Mouse (Mus musculus) heart, postnatal 4 days (tissue): Measurements from ENCODE around the gene Nop53. TPM values are rescaled to one million over a fixed set of nuclear protein-coding genes. Genes with fewer than 3 reads are reported as not detected.

Experiments used
- DNase-seq: peaks from one replicate; pipeline ENCODE4 v3.0.0; 2021
- total RNA-seq, 2 experiments: library from RNA; stranded (reverse); gene quantifications; 2 replicates each; pipeline ENCODE4 v1.2.3; 2021

Nop53 gene
- total RNA-seq, 2 experiments from 2014 or later = 139 to 142 TPM

DNA sequence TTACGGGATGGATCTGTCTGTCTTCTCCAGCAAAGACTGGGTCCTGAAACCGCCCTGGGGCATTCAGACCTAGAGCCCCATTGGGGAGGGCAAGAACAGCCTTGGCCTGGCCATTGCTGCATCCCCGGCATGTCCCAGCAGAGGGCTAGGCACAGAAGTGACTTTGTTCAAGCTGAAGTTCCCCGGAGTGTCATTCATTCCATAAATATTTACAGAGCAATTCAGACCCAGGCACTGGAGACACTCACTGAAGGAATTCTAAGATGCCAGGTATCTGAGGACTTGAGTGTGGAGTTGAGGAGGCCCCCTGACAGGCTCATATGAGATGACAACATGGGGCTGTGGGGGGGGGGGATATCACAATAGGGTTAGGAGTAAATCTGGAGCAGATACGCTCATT, 10.3 kb upstream of the Nop53 start:
- no peak for DNase-seq

DNA sequence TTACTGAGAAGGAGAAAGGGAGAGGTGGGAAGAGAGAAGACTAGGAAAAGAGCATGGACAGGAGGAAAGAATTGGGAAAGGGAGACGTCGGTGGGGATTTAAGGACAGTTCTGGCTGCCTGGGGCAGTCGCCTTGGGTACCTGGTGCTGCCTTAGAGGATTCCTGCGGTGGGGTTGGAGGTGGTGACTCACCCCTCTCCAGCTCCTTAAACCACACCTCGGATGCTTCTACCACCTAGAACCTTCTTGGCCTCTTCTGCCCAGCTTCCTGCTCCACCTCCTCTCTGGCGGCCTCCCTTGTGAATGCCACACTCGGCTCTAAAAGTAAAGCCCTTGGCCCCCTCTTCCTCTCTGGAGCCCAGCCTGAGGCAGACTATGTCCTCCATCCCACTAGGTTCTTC, 9.6 kb upstream of the Nop53 start:
- DNase-seq = no peak

DNA sequence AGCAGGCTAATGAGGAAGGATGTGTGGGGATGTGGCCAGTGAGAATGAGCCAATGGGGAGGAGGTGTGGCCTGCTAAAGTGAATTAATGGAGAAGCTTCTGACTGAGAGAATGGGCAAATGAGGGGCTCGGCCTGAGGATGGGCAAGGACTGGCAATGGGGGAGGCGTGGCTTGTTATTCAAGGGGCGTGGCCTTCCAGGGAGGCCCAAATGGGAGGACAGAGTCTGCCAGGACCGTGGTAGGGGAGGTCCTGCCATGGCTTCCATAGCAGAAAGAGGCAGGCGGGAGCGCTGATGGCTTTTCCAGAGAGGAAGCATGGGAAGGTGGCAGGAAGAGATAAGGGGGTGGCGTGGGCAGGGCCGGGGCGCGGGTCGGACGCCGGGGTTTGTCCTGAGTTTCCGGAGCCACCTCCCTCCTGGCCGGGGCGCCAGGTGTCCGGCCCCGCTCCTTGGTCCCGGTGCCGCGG, 9.1 kb upstream of the Nop53 start:
- peak; percentile 86 for DNase-seq

DNA sequence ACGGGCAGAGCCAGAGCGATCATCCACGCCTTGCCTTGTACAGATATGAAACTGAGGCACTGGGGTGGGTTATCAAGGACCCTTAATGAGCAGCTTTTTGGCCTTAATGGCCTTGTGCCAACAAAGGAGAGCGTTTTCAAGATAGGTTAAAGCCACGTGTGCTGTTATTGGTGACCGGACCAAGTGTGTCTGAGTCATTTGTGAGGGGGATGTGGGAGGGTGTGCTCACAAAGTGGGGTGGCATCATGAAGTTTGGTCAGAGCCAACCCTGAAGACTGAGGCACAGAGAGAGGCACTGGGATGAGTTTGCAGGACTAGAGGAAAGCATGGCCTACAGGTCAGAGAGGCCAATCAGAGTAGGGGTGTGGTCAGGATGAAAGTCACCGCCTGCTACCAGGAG, 8.6 kb upstream of the Nop53 start:
- DNase-seq = no peak

DNA sequence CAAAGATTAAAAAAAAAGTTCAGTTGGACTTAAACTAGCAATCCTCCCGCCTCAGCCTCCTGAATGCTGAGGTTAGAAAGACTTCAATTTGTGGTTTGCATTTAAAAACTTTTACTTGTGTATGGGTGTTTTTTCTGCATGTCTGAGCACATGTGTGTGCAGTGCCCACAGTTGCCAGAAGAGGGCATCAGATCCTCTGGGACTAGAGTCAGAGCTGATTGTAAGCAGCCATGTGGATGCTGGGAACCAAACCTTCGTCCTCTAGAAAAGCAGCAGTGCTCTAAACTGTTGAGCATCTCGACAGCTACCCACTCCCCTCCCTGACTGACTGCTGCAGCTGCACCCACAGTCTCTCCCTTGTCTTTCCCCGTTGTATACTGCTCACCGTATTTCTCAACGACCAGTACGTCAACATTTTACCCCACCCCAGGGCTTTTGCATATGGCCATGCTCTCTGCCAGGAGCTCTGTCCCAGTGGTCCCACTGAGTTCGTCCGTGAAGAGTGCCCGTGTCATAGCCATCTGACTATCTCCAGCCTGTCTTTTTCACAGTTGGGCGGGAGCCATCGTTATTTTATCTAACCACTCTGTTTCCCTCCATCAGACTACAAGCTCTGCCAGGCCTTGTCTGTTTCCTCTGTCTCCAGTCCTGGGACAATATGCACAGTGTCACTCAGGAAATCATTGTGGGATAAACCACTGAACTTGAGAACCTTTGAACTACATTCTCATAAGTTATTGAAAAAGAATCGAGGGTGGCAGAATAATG, 7.6 kb upstream of the Nop53 start:
- no peak for DNase-seq

DNA sequence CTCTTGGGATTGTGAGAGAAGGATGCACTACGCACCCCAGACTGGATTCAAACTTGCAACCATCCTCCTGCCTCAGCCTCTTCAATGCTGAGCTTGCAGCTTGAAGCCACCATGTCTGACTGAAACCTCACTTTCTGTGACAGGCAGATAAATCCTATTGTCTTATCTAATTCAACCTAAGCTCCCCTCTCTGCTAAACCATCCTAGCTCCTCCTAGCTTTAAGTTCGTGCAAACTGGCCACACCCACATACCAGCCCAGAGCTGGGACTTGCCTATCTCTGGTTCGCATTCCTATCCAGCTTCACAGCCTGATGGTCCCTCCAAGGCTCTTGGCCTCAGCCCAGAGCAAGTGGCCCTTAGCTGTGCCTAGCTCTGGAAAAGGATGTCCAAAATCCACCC, 6.5 kb upstream of the Nop53 start:
- DNase-seq = no peak

DNA sequence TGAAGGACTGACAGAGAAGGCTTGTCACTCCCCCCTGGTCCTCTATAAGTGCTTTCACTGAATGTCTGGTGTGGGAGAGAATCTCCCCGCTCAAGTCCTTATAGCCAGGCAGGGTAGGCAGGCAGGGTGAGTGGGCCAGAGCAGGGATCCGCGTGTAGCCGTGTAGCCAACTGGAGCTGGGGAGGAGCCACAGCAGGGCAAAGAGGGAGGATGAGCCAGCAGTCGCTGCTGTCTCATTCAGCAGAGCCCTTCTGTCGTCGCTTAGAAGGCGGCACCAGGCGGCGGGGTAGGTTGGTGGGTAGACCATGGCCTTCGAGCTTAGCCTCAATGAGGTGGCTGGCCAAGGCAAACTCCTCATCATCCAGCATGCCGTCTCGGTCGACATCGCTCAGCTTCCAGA, 4.1 kb upstream of the Nop53 start:
- DNase-seq = no peak

DNA sequence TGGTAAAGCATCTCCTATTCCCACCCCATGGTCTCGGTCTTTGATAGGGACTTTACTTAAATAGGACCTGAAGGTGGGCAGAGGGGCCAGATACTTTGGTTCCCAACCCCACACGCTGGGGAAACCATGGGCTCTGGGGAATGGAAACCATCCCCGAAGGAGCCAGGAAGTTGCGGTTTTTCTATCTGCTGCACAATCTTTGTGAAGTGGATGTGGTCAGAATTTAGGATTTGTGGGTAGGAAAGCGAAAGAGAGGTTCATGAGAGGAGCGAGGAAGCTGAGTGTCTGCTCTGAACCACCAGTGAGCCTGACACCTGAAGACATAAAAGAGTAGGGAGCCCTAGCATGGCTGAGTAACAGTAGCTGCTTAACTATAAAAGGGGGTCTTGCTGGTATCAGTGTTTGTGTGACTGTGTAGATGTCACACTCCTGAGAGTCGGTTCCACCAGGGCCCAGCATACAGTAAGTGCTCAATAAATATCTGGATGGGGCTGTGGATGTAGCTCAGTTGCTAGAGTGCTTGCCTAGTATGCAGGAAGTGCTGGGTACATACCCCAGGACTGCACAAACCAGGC, 3.4 kb upstream of the Nop53 start:
- no peak for DNase-seq

DNA sequence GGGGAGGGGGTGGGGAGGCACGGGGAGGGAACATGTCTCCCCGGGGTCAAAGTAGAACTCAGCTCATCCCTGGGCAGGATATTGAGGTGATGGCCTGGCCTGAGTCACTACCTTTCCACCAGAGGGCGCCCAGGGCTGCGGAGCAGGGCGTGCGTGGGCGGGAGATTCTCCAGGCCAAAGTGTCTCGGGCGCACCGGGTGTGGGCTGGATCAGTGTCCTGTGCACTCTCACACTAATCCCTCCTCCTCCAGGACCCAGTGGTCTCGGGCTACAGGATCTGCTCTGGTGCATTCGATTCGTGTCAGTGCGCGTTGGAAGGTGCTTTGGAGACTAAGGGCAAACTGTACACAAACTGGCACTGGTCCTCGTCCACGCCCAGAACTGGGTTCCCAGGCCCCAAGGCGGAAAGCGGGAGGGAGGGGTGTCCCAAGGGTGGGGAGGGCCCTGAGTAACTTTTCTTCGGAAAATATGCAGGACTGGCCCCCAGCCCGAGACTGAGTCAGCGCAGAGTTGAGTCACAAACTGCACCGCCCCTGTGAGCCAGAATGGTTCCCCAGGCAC, 2.6 kb upstream of the Nop53 start:
- peak; percentile 94 for DNase-seq

DNA sequence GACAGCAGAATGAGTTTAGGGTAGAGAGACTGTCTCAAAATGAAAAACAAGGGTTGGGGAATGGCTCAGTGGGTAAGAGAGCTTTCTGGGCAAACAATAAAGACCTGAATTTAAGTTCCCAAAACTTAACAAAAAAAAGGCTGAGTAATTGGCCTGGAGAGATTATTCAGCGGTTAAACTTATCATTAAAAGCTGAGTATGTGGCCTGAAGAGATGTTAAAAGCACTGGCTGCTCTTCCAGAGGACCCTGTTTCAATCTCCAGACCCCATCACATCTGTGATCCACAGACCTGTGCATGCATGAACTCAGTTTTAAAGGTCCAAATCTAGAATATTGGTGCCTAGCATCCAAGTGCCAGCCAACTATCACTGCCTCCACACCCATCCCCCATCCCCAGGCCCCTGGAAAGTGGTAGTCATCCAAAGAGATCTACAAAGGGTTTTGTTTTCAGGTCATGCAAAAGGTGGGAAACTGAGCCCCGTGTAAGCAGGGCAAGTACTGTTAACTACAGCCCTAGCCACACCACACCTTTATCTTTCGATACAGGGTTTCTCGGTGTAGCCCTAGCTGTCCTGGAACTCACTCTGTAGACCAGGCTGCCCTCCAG, 1.9 kb upstream of the Nop53 start:
- no peak for DNase-seq

DNA sequence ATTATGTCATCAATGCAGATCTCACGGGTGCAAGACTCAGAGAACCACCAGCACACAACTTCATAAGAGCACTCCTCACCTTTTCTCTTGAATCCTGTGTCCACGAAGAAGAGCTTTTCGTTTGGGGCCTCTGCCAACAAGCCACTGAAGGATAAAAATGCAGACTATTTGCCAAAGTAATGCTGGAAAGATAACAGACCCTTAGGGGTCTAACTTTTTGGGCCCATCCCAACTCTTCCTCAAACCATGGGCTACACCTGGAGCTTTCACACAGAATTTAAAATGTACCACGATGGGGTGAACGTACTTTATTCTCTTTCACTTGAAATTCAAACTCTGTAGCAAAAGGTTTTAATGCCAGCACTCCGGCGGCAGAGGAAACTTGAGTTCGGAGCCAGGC, 663 bp downstream of the Nop53 start:
- no peak for DNase-seq

DNA sequence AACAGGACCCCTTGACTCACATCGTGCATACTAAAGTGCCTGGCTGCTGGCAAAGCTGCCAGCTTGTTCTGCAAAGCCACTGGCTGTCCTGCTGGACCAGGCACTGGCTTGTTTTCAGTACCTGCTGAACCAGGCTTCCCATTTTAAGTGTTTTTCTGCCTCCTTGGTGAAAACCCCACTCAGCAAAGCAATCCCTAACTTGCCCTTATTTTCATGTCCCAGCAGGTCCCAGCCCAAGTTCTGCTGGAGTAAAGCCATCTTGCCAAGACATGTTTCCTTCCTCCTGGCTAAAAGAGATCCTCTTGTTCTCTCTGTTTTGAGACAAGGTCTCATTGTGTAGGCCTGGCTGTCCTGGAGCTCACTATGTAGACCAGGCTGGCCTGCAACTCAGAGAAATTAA, 1.6 kb downstream of the Nop53 start:
- no peak for DNase-seq

DNA sequence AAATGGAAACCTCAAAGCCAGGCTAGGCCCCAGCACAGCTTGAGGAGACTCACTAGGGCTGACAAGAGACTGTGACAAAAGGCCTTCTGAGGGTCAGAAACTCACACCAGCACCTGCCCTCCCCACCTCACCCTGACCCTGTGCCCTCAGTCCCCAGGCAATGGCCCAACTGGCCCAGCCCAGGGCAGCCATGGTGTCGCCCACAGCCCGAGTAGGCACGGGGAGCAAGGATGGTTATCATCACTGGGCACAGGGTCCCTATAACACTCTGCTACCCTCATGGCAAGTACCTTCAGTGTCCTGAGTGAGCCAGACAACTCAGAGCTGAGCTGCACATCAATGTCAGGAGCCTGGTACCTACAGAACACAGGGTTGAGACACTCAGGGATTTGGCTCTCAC, 7.3 kb downstream of the Nop53 start:
- DNase-seq = no peak

DNA sequence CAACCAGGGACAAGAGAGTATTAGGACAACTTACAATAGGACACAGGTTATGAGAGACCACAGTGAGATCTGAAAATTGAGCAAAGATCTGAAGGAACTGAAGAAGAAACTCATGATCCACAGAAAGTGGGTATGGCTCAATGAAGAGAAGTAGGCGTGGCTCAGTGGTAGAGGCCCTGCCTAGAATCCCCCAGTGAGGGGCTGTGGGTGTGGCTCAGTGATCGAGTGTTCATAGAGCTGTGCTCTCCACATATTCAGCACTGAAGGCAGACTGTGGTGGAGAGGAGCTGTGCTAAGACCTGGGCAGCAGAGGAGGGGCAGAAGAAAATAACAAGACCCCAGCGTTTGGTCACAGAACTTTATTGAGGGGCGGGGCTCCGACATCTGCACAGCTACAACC, 8.4 kb downstream of the Nop53 start:
- no peak for DNase-seq

DNA sequence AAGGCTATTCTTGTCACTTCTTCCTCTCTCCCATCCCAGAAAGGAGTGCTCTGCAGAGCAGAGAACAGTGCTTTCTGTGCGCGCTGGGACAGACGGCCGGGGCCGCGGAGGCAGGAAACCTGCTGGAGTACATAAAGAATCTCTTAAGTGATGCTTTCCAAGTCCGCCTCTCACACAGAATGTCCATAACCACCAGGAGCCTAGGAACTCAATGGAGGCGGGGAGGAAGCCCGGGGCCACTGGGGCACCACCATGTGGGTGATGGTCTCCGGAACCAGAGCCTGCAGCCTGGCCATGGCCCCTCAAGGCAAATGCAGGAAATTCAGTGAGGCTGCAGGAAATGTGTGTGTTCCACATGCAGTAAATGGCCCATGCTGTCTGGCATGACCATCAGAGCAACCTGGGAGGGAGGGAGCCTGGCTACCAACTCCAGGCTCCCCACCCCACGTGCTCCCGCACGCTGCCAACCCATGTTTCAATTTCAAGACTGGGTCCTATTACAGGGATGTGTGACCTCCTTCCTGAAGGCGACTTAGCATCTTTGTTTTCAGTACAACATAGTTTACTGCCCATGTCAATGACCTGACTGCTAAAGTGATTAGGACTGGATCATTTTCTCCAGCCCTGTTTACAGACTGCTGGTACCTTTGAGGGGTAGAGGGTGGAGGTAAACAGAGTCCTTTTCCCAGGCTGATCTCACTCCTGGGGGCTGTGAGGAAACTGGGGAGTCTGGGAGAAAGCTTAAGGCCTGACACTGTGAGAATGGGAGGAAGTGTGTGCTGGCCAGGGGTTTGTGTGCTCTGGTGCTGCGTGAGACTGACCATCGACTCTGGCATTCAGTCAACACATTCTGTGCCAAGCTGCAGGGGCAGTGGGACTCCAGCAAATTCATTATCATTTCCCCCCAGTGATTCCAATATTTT, 12.2 kb downstream of the Nop53 start:
- DNase-seq = peak; percentile 69

DNA sequence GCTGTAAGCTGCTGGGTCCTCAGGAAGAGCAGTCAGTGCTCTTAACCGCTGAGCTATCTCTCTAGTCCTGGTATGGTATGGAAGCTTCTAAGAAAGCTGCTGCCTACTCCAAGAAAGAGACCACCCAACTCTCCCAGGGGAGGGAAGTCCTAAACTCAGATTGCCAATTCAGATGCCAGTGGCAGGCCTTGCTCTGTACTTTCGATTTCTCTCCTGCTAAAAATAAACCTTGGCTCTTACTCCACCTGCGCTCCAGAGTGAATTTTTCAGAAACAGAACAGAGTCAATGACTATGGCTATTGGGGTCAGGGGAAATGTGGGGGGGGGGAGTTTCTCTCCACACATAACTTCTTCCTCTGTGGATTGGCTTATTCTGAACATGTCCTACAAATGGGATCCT, 14.2 kb downstream of the Nop53 start:
- peak; percentile 7 for DNase-seq

DNA sequence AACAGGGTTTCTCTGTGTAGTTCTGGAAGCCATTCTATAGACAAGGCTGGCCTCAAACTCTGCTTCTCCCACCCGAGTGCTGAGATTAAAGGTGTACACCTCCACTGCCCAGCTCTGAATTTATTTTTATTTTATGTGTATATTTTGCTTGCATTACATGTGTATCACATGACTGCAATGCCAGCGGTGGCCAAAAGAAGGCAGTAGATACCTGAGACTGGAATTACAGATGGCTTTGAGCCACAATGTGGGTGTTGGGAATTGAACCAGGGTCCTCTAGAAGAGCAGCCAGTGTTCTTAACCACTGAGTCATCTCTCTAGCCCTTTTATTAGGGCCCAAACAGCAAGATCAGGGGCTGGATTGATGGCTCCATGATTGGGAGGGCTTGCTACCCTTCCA, 15.3 kb downstream of the Nop53 start:
- DNase-seq = peak; percentile 7

DNA sequence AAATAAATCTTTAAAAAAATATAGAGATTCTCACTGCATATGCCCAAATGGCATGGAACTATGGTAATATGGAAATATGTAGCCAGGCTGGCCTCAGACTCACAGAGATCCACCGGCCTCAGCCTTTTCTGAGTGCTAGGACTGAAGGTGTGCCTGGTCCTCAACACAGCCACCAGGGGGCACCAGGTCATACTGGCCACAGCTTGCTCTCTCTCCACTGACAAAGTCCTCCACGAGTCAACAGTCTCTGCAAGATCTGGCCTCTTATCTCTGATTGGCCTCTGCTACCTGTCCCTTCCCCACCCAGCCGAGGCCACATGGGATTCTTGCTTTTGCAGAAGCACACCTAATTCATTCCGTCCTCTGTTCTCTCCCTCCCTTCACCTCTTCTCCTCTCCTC, 16.0 kb downstream of the Nop53 start:
- DNase-seq = peak; percentile 82

DNA sequence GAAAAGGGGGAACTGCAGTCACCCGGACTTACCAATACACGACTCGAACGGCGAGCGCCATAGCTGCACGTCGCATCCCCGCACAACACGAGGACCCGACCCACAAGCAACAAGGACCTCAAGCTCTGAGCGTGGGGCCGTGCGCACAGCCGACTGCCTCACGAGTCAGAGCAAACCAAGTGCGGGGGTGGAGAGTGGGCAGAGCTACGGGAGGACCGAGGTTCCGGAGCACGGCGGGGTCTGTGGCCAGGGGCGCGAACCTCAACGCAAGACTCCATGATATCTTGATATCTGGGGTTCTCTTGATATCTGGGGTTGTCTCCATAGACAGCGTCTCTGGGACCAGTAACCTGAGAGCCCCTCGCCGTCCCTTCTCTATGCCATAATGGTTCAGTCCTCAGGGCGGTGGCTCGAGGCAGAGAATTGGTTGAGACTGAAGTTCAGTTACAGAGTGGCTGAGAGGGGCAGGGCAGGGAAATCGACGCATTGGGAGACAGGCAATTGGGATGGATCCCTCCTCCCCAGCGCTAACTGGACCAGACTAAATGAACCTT, 23.6 kb downstream of the Nop53 start, which contains the start of gene Selenow:
Gene Selenow (minus strand): TSS at position 183 of the 554 bp plus-strand sequence.
- DNase-seq = peak; percentile 91

DNA sequence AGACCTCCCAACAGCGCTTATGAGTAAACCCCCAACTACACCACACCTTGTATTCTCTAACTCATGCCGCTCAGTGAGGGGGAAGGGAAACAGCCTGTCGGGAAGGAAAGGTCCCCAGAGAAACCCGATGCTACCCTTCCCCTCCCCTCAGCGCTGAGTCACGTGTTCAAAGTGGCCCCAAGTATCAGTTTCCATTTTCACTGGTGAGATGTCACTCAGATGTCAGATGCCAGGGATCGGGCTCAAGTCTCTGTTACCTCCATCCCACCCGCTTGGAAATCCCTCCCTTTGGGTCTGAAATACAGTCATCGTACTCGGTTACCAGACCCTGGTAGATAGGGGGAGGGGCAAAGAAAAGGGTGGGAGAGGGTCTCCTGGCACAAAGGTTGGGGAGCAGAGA, 24.1 kb downstream of the Nop53 start:
- DNase-seq = no peak

DNA sequence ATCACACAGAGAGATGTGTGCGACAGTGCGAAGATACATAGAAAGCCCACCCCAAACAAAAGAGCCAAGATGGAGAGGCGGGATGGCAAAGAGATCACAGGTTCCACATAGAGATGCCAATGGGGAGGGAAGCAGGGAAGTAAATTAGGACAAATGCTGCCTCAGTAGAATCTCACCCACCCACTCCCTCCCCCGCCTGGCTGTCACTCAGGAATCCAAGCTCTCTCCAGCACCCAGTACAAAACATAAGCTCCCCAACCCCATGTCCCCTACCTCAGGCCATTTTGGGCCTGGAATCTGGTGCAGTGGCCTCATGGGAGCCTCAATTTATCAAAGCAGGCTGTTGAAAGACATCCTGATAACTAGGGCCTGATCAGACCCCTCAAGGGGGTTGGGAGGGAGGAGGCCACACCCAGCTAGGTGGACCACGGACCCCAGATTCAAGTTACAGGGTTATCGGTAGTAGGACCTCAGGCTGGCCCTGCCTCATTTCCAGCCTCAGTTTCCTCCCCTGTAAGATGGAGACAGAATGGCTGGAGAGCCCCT, 25.2 kb downstream of the Nop53 start:
- no peak for DNase-seq

DNA sequence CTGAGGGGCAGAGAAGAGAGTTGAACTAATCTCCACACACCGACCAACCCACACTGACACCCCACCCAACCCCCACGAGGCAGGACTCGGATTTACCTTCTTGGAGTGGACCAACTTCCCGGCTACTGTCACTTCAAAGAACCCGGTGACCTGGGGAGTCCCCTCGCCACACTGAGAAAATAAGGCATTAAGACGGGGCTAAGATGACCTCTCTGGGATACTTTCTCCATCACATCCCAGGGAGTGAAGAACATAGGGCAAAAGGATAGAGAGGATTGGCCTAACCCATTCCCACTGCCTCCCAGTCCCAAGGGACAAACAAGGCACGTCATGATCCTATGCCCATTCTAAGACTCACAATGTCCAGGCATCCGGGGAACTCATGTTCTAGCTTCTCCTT, 25.9 kb downstream of the Nop53 start:
- no peak for DNase-seq
